Mouse (Mus musculus): Measurements from ENCODE around the gene E130114P18Rik.

DNA sequence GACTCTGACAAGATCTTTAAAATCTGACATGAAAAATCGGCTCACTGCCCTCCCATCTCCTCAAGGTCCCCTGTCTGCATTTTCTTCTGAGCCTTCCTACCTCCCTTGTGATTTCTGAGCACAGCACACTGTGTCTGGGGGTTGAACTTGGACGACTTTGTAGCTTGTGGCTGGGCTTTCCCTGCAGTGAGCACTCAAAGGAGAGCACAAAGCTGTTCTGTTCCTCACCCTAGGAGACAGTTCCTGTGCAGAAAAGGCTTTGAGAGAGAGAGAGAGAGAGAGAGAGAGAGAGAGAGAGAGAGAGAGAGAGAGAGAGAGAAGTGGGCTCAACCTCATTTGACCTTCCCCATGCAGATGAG, 101.3 kb downstream of the E130114P18Rik start:
- no peak for TF ChIP-seq CTCF (IDR thresholded peaks at IDR 0.05; ENCODE audit: borderline replicate concordance, extremely low read depth, insufficient read depth, insufficient read length)
- TF ChIP-seq POLR2A (IDR thresholded peaks at IDR 0.05; ENCODE audit: borderline replicate concordance, extremely low read depth, insufficient read depth, insufficient read length, poor library complexity, severe bottlenecking), result no peak
